Mouse (Mus musculus) brain, embryonic 14.5 days (tissue): ENCODE results near the gene Nav1.

Source experiments
- CTCF ChIP-seq: fragments of 200-500 bp; IDR thresholded peaks from 2 replicates; pipeline ENCODE4 v1.5.1; 2012; ENCODE audit warnings: inconsistent platforms, mild to moderate bottlenecking, moderate library complexity, borderline replicate concordance; ENCODE audit not compliant: insufficient read depth, insufficient read length; ENCODE audit errors: extremely low read depth
- POLR2A ChIP-seq: fragments of 200-500 bp; IDR thresholded peaks from 2 replicates; pipeline ENCODE4 v1.6.1; 2012; ENCODE audit warnings: mild to moderate bottlenecking, inconsistent platforms, borderline replicate concordance; ENCODE audit not compliant: poor library complexity, insufficient read depth, insufficient read length, severe bottlenecking; ENCODE audit errors: extremely low read depth

GRCm38 (mm10) chr1:135483971-135484370 lies 123.1 kb downstream of the Nav1 start:
- TF ChIP-seq POLR2A (no peak), CTCF (no peak)
